Mouse (Mus musculus): ENCODE data around the gene Vwce. TPM values are rescaled to one million over a fixed set of nuclear protein-coding genes. Genes with fewer than 3 reads are reported as not detected.
A peak's percentile ranks its signal among the peaks of the same experiment; 100 is the strongest.

The Vwce gene
- polyA plus RNA-seq, 1 experiment from 2014 or later, result 0.36 TPM

DNA sequence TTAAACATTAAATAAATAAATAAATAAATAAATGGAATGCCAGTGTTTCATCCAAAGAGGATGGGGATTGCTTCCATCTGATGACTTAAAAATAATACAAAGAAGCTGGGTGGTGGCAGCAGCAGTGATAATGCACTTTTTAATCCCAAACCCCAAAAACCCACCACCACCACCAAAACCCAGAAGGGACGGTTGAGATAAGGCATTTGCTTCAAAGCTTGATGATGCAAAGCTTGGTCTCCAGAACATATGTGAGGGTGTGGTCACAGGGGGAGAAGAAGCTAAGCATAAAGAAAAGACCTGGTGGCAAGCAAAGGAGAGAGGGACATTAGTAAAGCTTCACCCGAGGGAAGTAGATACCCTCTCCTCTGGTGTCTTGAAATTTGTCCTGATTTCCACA lies 27.9 kb downstream of the Vwce start:
- Histone ChIP-seq H3K4me2 (no peak overlapping the region), H3K9me3 (ENCODE audit: control insufficient read depth, low read length) (no peaks in the 10 kb centered on the region), H3K36me3 (ENCODE audit: control insufficient read depth, insufficient read depth, low read length) (no peaks in the 10 kb centered on the region), H3K9ac (ENCODE audit: low read length) (no peak overlapping the region), H3K27me3 (ENCODE audit: control insufficient read depth, insufficient read depth, low read length) (no peaks in the 10 kb centered on the region), H3K4me1 (ENCODE audit: control insufficient read depth, insufficient read depth, low read length) (no peaks in the 10 kb centered on the region), H3K4me3 (ENCODE audit: low read depth, low read length) (no peak overlapping the region), H3K27ac (ENCODE audit: low read depth, low read length) (no peak overlapping the region)
- 87% methylated on average over 2 of the region's 2 CpGs for WGBS
- DNase-seq (ENCODE audit: low spot score, missing footprints) (no peak), ATAC-seq (ENCODE audit: low FRiP score) (no peak)

DNA sequence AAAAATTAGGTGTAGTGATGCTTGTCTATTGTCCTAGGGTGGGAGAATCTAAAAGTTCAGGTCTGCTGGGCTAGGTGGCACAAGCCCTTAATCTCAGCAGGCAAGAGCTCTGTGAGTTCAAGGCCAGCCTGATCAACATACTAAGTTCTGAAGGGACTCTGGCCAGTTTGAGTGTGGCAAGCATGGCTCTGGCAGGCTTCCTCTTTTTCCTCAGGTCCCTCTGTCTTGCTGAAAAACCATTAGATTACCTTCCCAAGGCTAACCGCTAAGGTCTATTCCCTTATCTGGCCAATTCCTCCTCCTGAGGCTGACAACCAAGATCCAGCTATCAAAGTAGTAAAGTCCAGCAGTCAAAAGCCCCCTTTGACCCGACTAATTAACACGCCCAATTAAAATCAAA lies 28.7 kb downstream of the Vwce start:
- Histone ChIP-seq H3K4me3 (ENCODE audit: low read depth, low read length) (no peak overlapping the region), H3K9ac (ENCODE audit: low read length) (no peak overlapping the region), H3K27ac (ENCODE audit: low read depth, low read length) (no peak overlapping the region), H3K9me3 (ENCODE audit: control insufficient read depth, low read length) (no peaks in the 10 kb centered on the region), H3K27me3 (ENCODE audit: control insufficient read depth, insufficient read depth, low read length) (no peaks in the 10 kb centered on the region), H3K36me3 (ENCODE audit: control insufficient read depth, insufficient read depth, low read length) (no peaks in the 10 kb centered on the region), H3K4me1 (ENCODE audit: control insufficient read depth, insufficient read depth, low read length) (no peaks in the 10 kb centered on the region), H3K4me2 (no peak overlapping the region)
- WGBS, result 90% methylated on average over 3 of the region's 3 CpGs
- ATAC-seq (ENCODE audit: low FRiP score) (no peak), DNase-seq (ENCODE audit: low spot score, missing footprints) (no peak)

DNA sequence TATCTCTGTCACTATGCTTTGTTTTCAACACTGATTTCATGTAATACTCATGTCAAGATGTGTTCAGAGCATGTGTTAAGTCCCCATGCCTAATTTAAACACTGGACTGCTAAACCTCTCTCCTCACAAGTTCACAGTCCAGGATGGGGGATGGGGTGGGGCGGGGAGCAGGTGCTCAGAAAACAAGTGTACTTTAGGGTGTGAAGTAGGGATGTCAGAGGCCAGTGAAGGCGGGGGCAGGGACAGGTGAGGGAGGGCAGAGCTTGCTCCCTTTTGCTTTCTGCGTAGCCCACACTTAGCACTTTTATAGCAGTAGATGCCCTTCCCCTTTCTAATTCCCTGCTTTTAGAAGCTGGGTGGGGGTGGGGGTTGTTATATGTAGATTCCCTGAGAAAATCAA lies 31.1 kb downstream of the Vwce start:
- Histone ChIP-seq H3K4me2 (no peak overlapping the region), H3K36me3 (ENCODE audit: control insufficient read depth, insufficient read depth, low read length) (no peaks in the 10 kb centered on the region), H3K4me1 (ENCODE audit: control insufficient read depth, insufficient read depth, low read length) (no peaks in the 10 kb centered on the region), H3K27me3 (ENCODE audit: control insufficient read depth, insufficient read depth, low read length) (no peaks in the 10 kb centered on the region), H3K9me3 (ENCODE audit: control insufficient read depth, low read length) (no peaks in the 10 kb centered on the region), H3K4me3 (ENCODE audit: low read depth, low read length) (no peak overlapping the region), H3K27ac (ENCODE audit: low read depth, low read length) (no peak overlapping the region), H3K9ac (ENCODE audit: low read length) (no peak overlapping the region)
- ATAC-seq (ENCODE audit: low FRiP score) (peak; percentile 50; the same call in 1 of the 2 replicates), DNase-seq (ENCODE audit: low spot score, missing footprints) (no peak)
- WGBS, result 68% methylated on average over 3 of the region's 3 CpGs

DNA sequence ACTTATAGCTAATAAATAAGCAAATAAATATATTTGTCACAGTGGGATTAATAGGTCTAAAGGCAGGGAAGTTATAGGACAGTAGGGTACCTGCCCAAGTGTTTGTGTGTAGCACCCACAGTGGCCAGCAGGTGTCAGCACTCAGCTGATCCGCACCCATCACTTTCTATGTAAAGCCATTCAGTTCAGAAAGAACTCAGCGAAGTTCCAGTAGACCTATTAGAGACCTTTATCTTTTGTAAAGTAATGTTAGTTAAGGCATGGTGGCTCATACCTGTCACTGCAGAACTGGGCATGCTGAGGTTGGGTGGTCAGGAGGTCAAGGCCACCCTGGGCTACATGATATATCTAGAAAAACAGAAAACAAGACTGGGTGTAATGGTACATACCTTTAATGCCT lies 31.5 kb downstream of the Vwce start:
- Histone ChIP-seq H3K27me3 (ENCODE audit: control insufficient read depth, insufficient read depth, low read length) (no peaks in the 10 kb centered on the region), H3K4me2 (no peak overlapping the region), H3K4me1 (ENCODE audit: control insufficient read depth, insufficient read depth, low read length) (no peaks in the 10 kb centered on the region), H3K4me3 (ENCODE audit: low read depth, low read length) (no peak overlapping the region), H3K36me3 (ENCODE audit: control insufficient read depth, insufficient read depth, low read length) (no peaks in the 10 kb centered on the region), H3K27ac (ENCODE audit: low read depth, low read length) (no peak overlapping the region), H3K9ac (ENCODE audit: low read length) (no peak overlapping the region), H3K9me3 (ENCODE audit: control insufficient read depth, low read length) (no peaks in the 10 kb centered on the region)
- peak; percentile 64 for ATAC-seq (ENCODE audit: low FRiP score)
- peak; percentile 95 for DNase-seq (ENCODE audit: low spot score, missing footprints)
- WGBS, result 12% methylated on average over 2 of the region's 2 CpGs

DNA sequence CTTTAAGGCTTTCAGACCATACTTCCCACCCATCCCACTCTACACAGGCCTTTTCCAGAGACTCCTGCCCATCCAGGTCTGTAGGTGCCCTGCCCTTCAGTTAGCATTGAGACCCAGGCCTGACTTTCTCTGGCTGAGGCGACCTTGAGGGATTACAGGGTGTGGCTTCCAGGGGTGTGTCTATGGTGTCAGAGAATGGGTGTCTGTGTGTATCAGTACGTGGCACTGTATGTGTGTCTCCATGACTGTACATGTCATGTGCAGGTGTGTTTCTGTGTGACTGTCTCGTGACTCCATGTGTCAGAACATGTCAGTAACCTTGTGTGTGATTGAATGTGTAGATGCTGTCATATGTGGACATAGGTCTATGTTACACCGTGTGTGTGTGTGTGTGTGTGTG lies 37.3 kb downstream of the Vwce start:
- H3K27ac ChIP-seq (ENCODE audit: low read depth, low read length), result no peak overlapping the region
- H3K4me2 ChIP-seq, result no peak overlapping the region
- ATAC-seq (ENCODE audit: low FRiP score), result no peak
- peak; percentile 2 for DNase-seq (ENCODE audit: low spot score, missing footprints)
- 81% methylated on average over 4 of the region's 4 CpGs for WGBS
- H3K27me3 ChIP-seq (ENCODE audit: control insufficient read depth, insufficient read depth, low read length), result no peaks in the 10 kb centered on the region
- no peak overlapping the region for H3K4me3 ChIP-seq (ENCODE audit: low read depth, low read length)
- no peaks in the 10 kb centered on the region for H3K4me1 ChIP-seq (ENCODE audit: control insufficient read depth, insufficient read depth, low read length)
- H3K9ac ChIP-seq (ENCODE audit: low read length), result no peak overlapping the region
- H3K9me3 ChIP-seq (ENCODE audit: control insufficient read depth, low read length), result no peaks in the 10 kb centered on the region
- H3K36me3 ChIP-seq (ENCODE audit: control insufficient read depth, insufficient read depth, low read length), result no peaks in the 10 kb centered on the region

DNA sequence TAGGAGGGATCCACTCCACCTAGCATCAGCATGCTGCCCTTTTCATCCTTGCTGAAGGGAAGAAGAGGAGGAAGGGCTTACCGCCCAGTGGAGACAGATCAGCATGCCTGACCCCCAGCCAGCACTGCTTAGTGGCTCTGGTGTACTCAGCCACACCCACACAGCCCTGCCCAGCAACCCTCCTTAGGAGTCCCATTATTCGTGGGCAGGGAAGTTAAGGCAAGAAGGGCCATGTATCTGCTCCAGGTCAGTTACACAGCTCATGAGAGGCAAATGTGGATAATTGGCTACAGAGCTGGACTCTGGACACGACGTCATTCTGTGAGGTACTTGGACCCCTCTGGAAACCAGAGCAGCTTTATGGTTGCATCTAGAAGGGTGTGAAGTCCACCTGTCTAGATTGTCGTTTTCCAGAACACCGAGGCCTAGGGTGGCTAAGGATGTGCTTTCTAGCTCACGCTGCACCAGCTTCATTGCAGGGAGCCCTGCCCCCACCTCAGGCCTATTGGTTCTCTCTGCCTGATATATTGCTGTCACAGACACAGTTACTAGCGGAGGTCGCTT lies 37.9 kb downstream of the Vwce start:
- H3K4me1 ChIP-seq (ENCODE audit: control insufficient read depth, insufficient read depth, low read length), result no peaks in the 10 kb centered on the region
- no peak for ATAC-seq (ENCODE audit: low FRiP score)
- H3K27me3 ChIP-seq (ENCODE audit: control insufficient read depth, insufficient read depth, low read length), result no peaks in the 10 kb centered on the region
- no peak for DNase-seq (ENCODE audit: low spot score, missing footprints)
- H3K27ac ChIP-seq (ENCODE audit: low read depth, low read length), result no peak overlapping the region
- H3K4me2 ChIP-seq, result no peak overlapping the region
- no peaks in the 10 kb centered on the region for H3K9me3 ChIP-seq (ENCODE audit: control insufficient read depth, low read length)
- H3K9ac ChIP-seq (ENCODE audit: low read length), result no peak overlapping the region
- no peak overlapping the region for H3K4me3 ChIP-seq (ENCODE audit: low read depth, low read length)
- no peaks in the 10 kb centered on the region for H3K36me3 ChIP-seq (ENCODE audit: control insufficient read depth, insufficient read depth, low read length)
- 79% methylated on average over 9 of the region's 9 CpGs for WGBS

DNA sequence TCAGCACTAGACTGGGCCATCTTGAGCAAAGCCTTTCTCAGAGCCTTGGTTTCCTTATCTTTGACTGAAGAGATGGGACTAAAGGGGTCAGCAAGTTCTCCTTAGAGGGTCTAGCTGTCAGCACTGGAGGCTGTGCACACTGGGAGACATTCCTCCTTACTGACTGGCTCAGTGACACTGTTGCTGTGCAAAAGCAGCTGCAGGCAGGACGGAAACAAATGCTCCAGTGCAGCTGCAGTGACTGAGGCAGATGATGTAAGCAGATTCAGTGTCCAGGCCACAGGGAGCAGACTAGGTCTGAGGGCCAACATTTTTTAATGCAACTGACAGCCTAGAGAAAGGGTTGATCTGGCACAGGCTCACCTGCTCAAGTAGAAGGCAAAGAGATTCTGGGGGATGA lies 39.3 kb downstream of the Vwce start:
- WGBS, result 60% methylated on average over 1 of the region's 1 CpGs
- Histone ChIP-seq H3K9ac (ENCODE audit: low read length) (no peak overlapping the region), H3K4me1 (ENCODE audit: control insufficient read depth, insufficient read depth, low read length) (no peaks in the 10 kb centered on the region), H3K27ac (ENCODE audit: low read depth, low read length) (no peak overlapping the region), H3K36me3 (ENCODE audit: control insufficient read depth, insufficient read depth, low read length) (no peaks in the 10 kb centered on the region), H3K9me3 (ENCODE audit: control insufficient read depth, low read length) (no peaks in the 10 kb centered on the region), H3K27me3 (ENCODE audit: control insufficient read depth, insufficient read depth, low read length) (no peaks in the 10 kb centered on the region), H3K4me2 (no peak overlapping the region), H3K4me3 (ENCODE audit: low read depth, low read length) (no peak overlapping the region)
- DNase-seq (ENCODE audit: low spot score, missing footprints) (no peak), ATAC-seq (ENCODE audit: low FRiP score) (no peak)

DNA sequence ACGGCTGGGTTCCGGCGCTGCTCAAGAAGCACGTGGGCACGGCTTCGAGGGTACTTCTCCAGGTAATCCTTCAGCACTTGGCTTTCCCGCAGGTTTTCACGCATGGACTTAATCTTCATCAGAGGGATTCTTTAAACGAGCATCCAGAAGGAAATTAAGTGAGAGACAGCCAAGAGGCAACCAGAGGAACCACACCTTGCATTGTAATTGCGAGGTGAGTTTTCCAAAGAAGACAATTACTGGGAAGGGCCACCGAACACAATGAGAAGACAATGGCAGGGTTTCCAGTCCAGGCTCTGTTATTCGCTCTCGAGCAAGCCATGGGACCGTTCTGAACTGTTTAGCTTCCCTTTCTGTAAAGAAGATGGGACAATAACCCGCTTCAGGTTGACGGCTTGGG lies 42.6 kb downstream of the Vwce start:
- no peak for ATAC-seq (ENCODE audit: low FRiP score)
- no peaks in the 10 kb centered on the region for H3K36me3 ChIP-seq (ENCODE audit: control insufficient read depth, insufficient read depth, low read length)
- no peaks in the 10 kb centered on the region for H3K9me3 ChIP-seq (ENCODE audit: control insufficient read depth, low read length)
- no peaks in the 10 kb centered on the region for H3K4me1 ChIP-seq (ENCODE audit: control insufficient read depth, insufficient read depth, low read length)
- H3K4me2 ChIP-seq, result no peak overlapping the region
- no peak overlapping the region for H3K27ac ChIP-seq (ENCODE audit: low read depth, low read length)
- WGBS, result 85% methylated on average over 16 of the region's 16 CpGs
- no peaks in the 10 kb centered on the region for H3K27me3 ChIP-seq (ENCODE audit: control insufficient read depth, insufficient read depth, low read length)
- H3K9ac ChIP-seq (ENCODE audit: low read length), result no peak overlapping the region
- H3K4me3 ChIP-seq (ENCODE audit: low read depth, low read length), result no peak overlapping the region
- no peak for DNase-seq (ENCODE audit: low spot score, missing footprints)

DNA sequence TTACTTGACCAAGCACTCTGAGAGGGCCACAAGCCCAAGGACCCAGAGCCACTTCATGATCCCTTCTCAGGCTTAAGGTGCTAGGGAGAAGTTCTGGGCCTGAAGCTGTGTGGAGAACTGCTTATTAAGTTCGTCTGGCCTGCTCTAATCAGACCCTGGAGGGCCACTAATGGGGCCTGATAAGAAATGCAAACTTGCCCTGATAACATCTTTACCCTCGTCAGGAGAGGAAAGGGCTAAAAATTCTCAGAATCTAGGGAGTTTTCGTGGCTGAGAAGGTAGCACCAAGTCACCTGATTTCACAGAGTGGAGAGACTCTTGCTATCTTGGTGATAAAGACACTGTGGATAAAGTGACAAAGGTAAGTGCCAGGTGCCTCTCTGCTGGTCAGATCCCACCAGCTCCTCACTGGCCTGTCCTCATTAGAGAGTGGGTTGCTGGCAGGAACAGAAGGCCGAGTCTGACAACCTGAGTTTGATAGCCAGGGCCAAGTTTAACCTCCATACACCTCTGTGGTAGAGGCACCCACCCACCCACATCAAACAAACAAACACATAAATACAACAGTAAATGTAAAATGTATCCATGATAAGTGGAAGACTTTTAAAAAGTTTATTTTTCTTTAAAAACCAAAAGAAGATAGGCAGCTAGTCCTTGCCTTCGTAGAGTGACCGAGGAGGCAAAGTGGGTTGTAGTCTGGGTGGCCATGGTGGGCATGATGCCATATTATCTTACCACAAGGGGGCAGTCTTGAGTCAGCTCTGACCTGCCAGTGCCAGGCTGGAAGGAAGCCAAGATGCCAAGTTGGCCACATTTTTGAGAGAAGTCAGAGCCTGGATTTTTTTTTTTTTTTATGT lies 44.1 kb downstream of the Vwce start, which contains the start of gene Pga5:
Gene Pga5, minus strand, starts transcription at position 157 of the 857 bp plus-strand sequence.
- H3K4me1 ChIP-seq (ENCODE audit: control insufficient read depth, insufficient read depth, low read length), result no peaks in the 10 kb centered on the region
- no peak within 1 kb of the TSS for H3K4me3 ChIP-seq (ENCODE audit: low read depth, low read length)
- H3K36me3 ChIP-seq (ENCODE audit: control insufficient read depth, insufficient read depth, low read length), result no peaks in the 10 kb centered on the region
- ATAC-seq (ENCODE audit: low FRiP score) (peak; percentile 72; the same call in 1 of the 2 replicates), DNase-seq (ENCODE audit: low spot score, missing footprints) (peak; percentile 94)
- H3K4me2 ChIP-seq, result no peak within 1 kb of the TSS
- H3K9me3 ChIP-seq (ENCODE audit: control insufficient read depth, low read length), result no peaks in the 10 kb centered on the region
- no peaks in the 10 kb centered on the region for H3K27me3 ChIP-seq (ENCODE audit: control insufficient read depth, insufficient read depth, low read length)
- 50% methylated on average over 6 of the region's 6 CpGs for WGBS
- no peak within 1 kb of the TSS for H3K27ac ChIP-seq (ENCODE audit: low read depth, low read length)
- no peak within 1 kb of the TSS for H3K9ac ChIP-seq (ENCODE audit: low read length)

Data from midbrain, embryonic 11.5 days (tissue).